Mouse (Mus musculus): ENCODE results near the gene Ccdc141. TPM values are rescaled to one million over a fixed set of nuclear protein-coding genes. Genes with fewer than 3 reads are reported as not detected.

Gene Ccdc141
- polyA plus RNA-seq, 1 experiment from 2014 or later, result 3.0 TPM

GRCm38 (mm10) chr2:77173366-77173765 is 2.9 kb upstream of the Ccdc141 start:
- peaks cover 13% of the 10 kb centered on the region for H3K4me1 ChIP-seq (ENCODE audit: insufficient read depth)
- H3K27me3 ChIP-seq (ENCODE audit: insufficient read depth, low read length), result no peaks in the 10 kb centered on the region
- H3K9ac ChIP-seq (replicated peaks), result no peak overlapping the region

GRCm38 (mm10) chr2:77172241-77172671 is 1.8 kb upstream of the Ccdc141 start:
- peak overlapping the region; percentile 10; the same call in 1 of the 2 replicates for H3K9ac ChIP-seq (replicated peaks)
- H3K27ac ChIP-seq (ENCODE audit: low read depth), result peak overlapping the region; percentile 94
- ATAC-seq (peak; percentile 54), DNase-seq (peak; percentile 33)
- H3K4me3 ChIP-seq (ENCODE audit: low read depth, low read length), result 0 out of 2 replicates have a peak overlapping the region, but pooled peaks have one; percentile 5
- no peaks in the 10 kb centered on the region for H3K27me3 ChIP-seq (ENCODE audit: insufficient read depth, low read length)
- WGBS (ENCODE audit: insufficient replicate concordance), result 62% methylated on average over 10 of the region's 10 CpGs
- peak overlapping the region; percentile 89 for H3K4me2 ChIP-seq (ENCODE audit: low read depth, low read length)
- peaks cover 13% of the 10 kb centered on the region for H3K4me1 ChIP-seq (ENCODE audit: insufficient read depth)
- H3K36me3 ChIP-seq (replicated peaks; ENCODE audit: insufficient read depth, low read length), result no peaks in the 10 kb centered on the region; the same call in 1 of the 2 replicates
- no peaks in the 10 kb centered on the region for H3K9me3 ChIP-seq (ENCODE audit: low read length)
- TF ChIP-seq CTCF (IDR thresholded peaks at IDR 0.05; ENCODE audit: low read depth) (no peak), EP300 (IDR thresholded peaks at IDR 0.05; ENCODE audit: low read depth) (no peak)

More at GRCm38 (mm10) chr2:77173366-77173765, 2.9 kb upstream of the Ccdc141 start:
- Histone ChIP-seq H3K36me3 (replicated peaks; ENCODE audit: insufficient read depth, low read length) (no peaks in the 10 kb centered on the region), H3K9me3 (ENCODE audit: low read length) (no peaks in the 10 kb centered on the region), H3K4me2 (ENCODE audit: low read depth, low read length) (no peak overlapping the region), H3K4me3 (ENCODE audit: low read depth, low read length) (no peak overlapping the region), H3K27ac (ENCODE audit: low read depth) (peak overlapping the region; percentile 94; the same call in 1 of the 2 replicates)
- 72% methylated on average over 6 of the region's 6 CpGs for WGBS (ENCODE audit: insufficient replicate concordance)
- no peak for DNase-seq
- no peak for ATAC-seq
- no peak for TF ChIP-seq CTCF (IDR thresholded peaks at IDR 0.05; ENCODE audit: low read depth)
- TF ChIP-seq EP300 (IDR thresholded peaks at IDR 0.05; ENCODE audit: low read depth), result no peak

GRCm38 (mm10) chr2:77171444-77172240 is 1.2 kb upstream of the Ccdc141 start:
- Histone ChIP-seq H3K36me3 (replicated peaks; ENCODE audit: insufficient read depth, low read length) (no peaks in the 10 kb centered on the region; the same call in 1 of the 2 replicates), H3K9ac (replicated peaks) (peak overlapping the region; percentile 10; the same call in 1 of the 2 replicates), H3K4me2 (ENCODE audit: low read depth, low read length) (peak overlapping the region; percentile 89), H3K27ac (ENCODE audit: low read depth) (peak overlapping the region; percentile 94), H3K4me1 (ENCODE audit: insufficient read depth) (peaks cover 10% of the 10 kb centered on the region), H3K9me3 (ENCODE audit: low read length) (no peaks in the 10 kb centered on the region), H3K4me3 (ENCODE audit: low read depth, low read length) (peak overlapping the region; percentile 5; the same call in 1 of the 2 replicates), H3K27me3 (ENCODE audit: insufficient read depth, low read length) (no peaks in the 10 kb centered on the region)
- 45% methylated on average over 23 of the region's 23 CpGs for WGBS (ENCODE audit: insufficient replicate concordance)
- ATAC-seq (peak; percentile 50), DNase-seq (peak; percentile 25)
- TF ChIP-seq CTCF (IDR thresholded peaks at IDR 0.05; ENCODE audit: low read depth) (no peak), EP300 (IDR thresholded peaks at IDR 0.05; ENCODE audit: low read depth) (no peak)

- WGBS (ENCODE audit: insufficient replicate concordance), result 3% methylated on average over 21 of the region's 21 CpGs
- Histone ChIP-seq H3K27ac (ENCODE audit: low read depth) (peak overlapping the region; percentile 94), H3K27me3 (ENCODE audit: insufficient read depth, low read length) (no peaks in the 10 kb centered on the region), H3K4me1 (ENCODE audit: insufficient read depth) (peaks cover 5% of the 10 kb centered on the region), H3K36me3 (replicated peaks; ENCODE audit: insufficient read depth, low read length) (no peaks in the 10 kb centered on the region; the same call in 1 of the 2 replicates), H3K4me3 (ENCODE audit: low read depth, low read length) (peak overlapping the region; percentile 63), H3K9me3 (ENCODE audit: low read length) (no peaks in the 10 kb centered on the region), H3K9ac (replicated peaks) (peak overlapping the region; percentile 69), H3K4me2 (ENCODE audit: low read depth, low read length) (peak overlapping the region; percentile 89)
- ATAC-seq, result peak; percentile 34
- TF ChIP-seq CTCF (IDR thresholded peaks at IDR 0.05; ENCODE audit: low read depth) (no peak), EP300 (IDR thresholded peaks at IDR 0.05; ENCODE audit: low read depth) (no peak)
- peak; percentile 43 for DNase-seq
Observed at GRCm38 (mm10) chr2:77169916-77170632, 362 bp downstream of the Ccdc141 start.

- WGBS (ENCODE audit: insufficient replicate concordance), result 77% methylated on average over 4 of the region's 4 CpGs
- Histone ChIP-seq H3K4me2 (ENCODE audit: low read depth, low read length) (peak overlapping the region; percentile 89), H3K9ac (replicated peaks) (peak overlapping the region; percentile 69; the same call in 1 of the 2 replicates), H3K9me3 (ENCODE audit: low read length) (no peaks in the 10 kb centered on the region), H3K4me3 (ENCODE audit: low read depth, low read length) (no peak overlapping the region), H3K27ac (ENCODE audit: low read depth) (peak overlapping the region; percentile 94; the same call in 1 of the 2 replicates), H3K4me1 (ENCODE audit: insufficient read depth) (peaks cover 5% of the 10 kb centered on the region), H3K36me3 (replicated peaks; ENCODE audit: insufficient read depth, low read length) (no peaks in the 10 kb centered on the region; the same call in 1 of the 2 replicates), H3K27me3 (ENCODE audit: insufficient read depth, low read length) (no peaks in the 10 kb centered on the region)
- TF ChIP-seq CTCF (IDR thresholded peaks at IDR 0.05; ENCODE audit: low read depth) (no peak), EP300 (IDR thresholded peaks at IDR 0.05; ENCODE audit: low read depth) (no peak)
- DNase-seq, result no peak
- ATAC-seq, result no peak
Observed at GRCm38 (mm10) chr2:77169218-77169617, 1.2 kb downstream of the Ccdc141 start.

GRCm38 (mm10) chr2:77168781-77169180 is 1.7 kb downstream of the Ccdc141 start:
- no peaks in the 10 kb centered on the region for H3K27me3 ChIP-seq (ENCODE audit: insufficient read depth, low read length)
- no peak overlapping the region for H3K9ac ChIP-seq (replicated peaks)
- no peak for DNase-seq
- H3K4me2 ChIP-seq (ENCODE audit: low read depth, low read length), result no peak overlapping the region
- no peak for ATAC-seq
- peaks cover 5% of the 10 kb centered on the region for H3K4me1 ChIP-seq (ENCODE audit: insufficient read depth)
- H3K4me3 ChIP-seq (ENCODE audit: low read depth, low read length), result no peak overlapping the region
- H3K9me3 ChIP-seq (ENCODE audit: low read length), result no peaks in the 10 kb centered on the region
- TF ChIP-seq EP300 (IDR thresholded peaks at IDR 0.05; ENCODE audit: low read depth), result no peak
- no peak for TF ChIP-seq CTCF (IDR thresholded peaks at IDR 0.05; ENCODE audit: low read depth)
- H3K27ac ChIP-seq (ENCODE audit: low read depth), result no peak overlapping the region
- no peaks in the 10 kb centered on the region; the same call in 1 of the 2 replicates for H3K36me3 ChIP-seq (replicated peaks; ENCODE audit: insufficient read depth, low read length)
- 85% methylated on average over 7 of the region's 7 CpGs for WGBS (ENCODE audit: insufficient replicate concordance)

All from liver, postnatal 0 days (tissue).